Mouse (Mus musculus): Measurements from ENCODE around the gene Olfr1263.

Gene Olfr1263

DNA sequence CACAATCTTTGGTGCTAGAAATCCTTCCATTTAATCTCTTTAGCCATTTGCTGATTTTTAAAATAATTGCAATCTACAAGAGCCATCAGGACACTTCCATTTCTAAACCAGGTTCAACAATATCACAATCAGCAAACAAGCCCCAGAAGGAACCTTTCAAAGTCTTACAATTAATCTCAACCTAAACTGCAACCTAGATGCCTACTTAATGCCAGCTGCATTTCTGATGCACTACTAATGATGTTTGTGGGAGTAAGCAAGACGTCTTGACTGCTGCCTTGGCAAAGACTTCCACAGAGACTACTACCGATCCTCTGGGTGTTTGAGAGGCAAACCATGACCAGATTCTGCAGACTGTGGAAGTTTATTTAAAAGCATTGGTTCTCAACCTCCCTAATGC is at the start of gene Olfr1263:
Gene Olfr1263 (plus strand): TSS at position 301 of the 400 bp plus-strand sequence.
- no peak for DNase-seq (ENCODE audit: low read depth, low spot score)

DNA sequence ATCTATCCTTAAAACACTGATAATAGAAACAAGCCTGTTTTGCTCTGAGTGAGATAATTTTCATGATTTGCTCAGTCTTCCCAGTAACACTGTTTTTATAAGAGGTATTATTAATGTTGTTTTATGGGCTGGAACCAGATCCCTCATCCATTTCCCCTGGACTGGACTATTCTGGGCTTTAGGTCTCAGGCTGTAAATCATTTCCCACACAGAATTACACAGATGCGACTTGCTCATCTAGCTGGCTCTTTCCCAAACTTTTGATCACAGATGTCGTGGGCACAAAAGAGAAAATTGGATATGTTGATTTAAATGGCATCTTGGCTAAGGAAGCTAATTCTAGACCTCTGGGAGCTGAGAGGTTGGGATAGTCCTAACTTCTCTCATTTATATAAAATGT is 37.7 kb upstream of the Olfr1263 start, which contains the start of gene Olfr1260:
Gene Olfr1260 (plus strand): TSS at position 157 of the 400 bp plus-strand sequence.
- DNase-seq (ENCODE audit: low read depth, low spot score): no peak

DNA sequence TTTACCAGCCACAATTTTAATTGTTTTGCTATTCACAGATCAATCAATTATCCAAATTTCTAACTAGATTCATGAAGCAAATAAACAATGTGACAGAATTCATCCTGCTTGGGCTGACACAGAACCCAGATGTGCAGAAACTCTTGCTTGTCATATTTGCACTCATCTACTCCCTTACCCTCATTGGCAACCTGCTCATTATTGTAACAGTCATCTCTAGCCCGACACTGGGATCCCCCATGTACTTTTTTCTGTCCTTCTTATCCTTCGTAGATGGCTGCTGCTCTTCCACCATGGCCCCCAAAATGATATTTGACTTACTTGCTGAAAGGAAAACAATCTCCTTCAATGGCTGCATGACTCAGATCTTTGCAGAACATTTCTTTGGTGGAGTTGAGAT is 34.2 kb upstream of the Olfr1263 start:
- DNase-seq (ENCODE audit: low read depth, low spot score): no peak

DNA sequence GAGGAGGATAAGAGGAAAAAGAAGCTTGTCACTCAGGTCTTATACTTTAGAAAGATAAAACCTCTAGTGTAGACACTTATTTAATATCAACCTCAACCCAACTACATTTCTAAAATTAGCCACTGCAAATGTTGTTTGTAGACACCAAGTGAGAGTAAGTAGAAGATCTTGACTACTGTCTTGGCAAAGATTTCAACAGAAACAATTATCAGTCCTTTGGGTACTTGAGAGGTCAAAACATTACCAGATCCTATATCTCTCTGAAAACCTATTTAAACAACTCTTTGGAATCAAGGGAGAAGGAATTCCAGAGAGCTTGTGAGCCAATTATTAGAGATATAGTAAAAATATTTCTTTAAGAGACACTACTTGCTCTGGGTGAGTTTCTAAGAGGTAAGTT is 21.0 kb upstream of the Olfr1263 start, which contains the start of gene Olfr1261:
Gene Olfr1261 (plus strand): TSS at position 301 of the 400 bp plus-strand sequence.
- no peak for DNase-seq (ENCODE audit: low read depth, low spot score)

DNA sequence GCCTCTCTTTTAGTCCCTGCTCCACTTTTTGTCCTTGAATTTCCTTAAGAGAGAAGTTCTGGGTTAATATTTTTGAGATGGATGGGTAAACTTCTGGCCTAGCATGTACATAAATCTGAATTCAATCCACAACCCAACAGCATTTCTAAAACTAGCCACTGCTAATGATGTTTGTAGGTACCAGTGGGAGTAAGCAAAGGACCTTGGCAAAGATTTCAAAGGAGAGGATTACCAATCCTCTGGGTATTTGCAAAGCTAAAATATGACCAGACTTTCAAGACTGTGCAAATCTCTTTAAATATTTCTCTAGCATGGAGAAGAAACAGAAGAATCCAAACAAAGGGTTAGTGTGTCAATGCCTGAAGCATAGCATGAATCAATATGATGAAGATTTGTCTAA is 12.1 kb upstream of the Olfr1263 start, which contains the start of gene Olfr1262:
Gene Olfr1262 (plus strand): TSS at position 301 of the 400 bp plus-strand sequence.
- no peak for DNase-seq (ENCODE audit: low read depth, low spot score)

DNA sequence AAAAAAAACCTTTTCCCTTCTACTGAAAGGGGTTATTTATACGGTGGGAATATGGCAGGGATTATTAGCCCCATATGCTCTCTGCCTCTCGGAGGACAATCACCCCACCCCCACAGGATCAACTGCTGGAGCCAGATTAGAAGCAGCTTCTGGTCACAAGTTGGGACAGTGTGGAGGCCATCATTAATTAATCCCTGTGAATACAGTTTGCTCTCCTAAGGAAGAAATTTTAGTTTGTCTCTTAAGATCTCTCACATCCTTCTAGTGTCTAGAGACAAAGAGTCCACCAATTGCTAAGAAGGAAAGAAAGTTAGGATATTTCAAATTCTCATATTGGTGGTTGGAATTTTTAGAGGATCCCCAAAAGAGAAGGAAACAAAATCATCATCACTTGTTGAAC is 13.5 kb downstream of the Olfr1263 start, which contains the start of gene Olfr1264:
Gene Olfr1264 (minus strand): TSS at position 101 of the 400 bp plus-strand sequence.
- no peak for DNase-seq (ENCODE audit: low read depth, low spot score)

DNA sequence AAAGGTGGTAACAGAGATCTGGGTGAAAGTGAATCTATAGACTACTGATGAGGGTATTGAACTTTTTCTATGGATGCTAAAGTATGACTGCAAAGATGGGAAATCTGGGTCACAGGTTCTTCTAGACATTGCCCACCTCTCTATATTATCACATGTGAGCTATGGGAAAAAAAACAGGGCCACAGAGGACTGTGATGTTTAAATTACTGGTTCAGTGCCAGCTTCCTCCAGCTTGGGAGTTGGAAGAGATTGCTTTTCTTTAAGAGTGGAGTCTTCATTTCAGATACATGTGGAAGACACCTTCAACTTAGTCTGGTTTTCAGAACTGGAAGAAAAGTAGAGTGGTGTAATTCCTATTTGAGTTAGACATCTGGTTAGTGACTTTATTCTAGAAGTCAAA is 23.1 kb downstream of the Olfr1263 start, which contains the start of gene Olfr1265:
Gene Olfr1265 (plus strand): TSS at position 301 of the 400 bp plus-strand sequence.
- DNase-seq (ENCODE audit: low read depth, low spot score): no peak

DNA sequence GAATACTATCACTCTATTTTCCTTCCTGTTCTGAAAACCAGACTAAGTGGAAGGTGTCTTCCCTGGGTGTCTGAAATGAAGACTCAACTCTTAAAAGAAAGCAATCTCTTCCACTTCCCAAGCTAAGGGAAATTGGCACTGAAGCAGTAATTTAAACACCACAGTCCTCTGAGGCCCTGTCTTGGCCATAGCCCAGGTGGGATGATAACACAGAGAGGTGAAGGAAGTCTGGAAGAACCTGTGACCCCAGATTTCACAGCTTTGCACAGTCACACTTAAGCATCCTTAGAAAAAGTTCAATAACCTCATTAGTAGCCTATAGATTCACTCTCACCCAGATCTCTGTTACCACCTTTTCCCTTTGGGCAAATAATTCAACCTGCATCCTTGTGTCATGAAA is 51.6 kb downstream of the Olfr1263 start, which contains the start of gene Olfr140:
Gene Olfr140 (minus strand): TSS at position 101 of the 400 bp plus-strand sequence.
- no peak for DNase-seq (ENCODE audit: low read depth, low spot score)

Data from c-Kit-negative CD71-positive TER-119-positive erythroid progenitor cells, embryonic 14.5 days (primary cell).